Mouse (Mus musculus): ENCODE results near the gene Dennd1a.

Gene Dennd1a

GRCm38 (mm10) chr2:37853878-37854435 lies 433.2 kb downstream of the Dennd1a start:
- no peak for DNase-seq

- no peak for DNase-seq
Observed at GRCm38 (mm10) chr2:37850626-37851025, 436.6 kb downstream of the Dennd1a start.

- DNase-seq = no peak
Observed at GRCm38 (mm10) chr2:37849357-37849756, 437.8 kb downstream of the Dennd1a start.

GRCm38 (mm10) chr2:37842719-37843118 lies 444.5 kb downstream of the Dennd1a start:
- DNase-seq = peak; percentile 31

GRCm38 (mm10) chr2:37842151-37842569 lies 445.0 kb downstream of the Dennd1a start:
- DNase-seq = no peak

GRCm38 (mm10) chr2:37839922-37840321 lies 447.3 kb downstream of the Dennd1a start:
- DNase-seq = no peak

- DNase-seq = no peak
Observed at GRCm38 (mm10) chr2:37838202-37838984, 448.8 kb downstream of the Dennd1a start.

- DNase-seq = no peak
Observed at GRCm38 (mm10) chr2:37837542-37837941, 449.6 kb downstream of the Dennd1a start.

GRCm38 (mm10) chr2:37836926-37837325 lies 450.3 kb downstream of the Dennd1a start:
- no peak for DNase-seq

GRCm38 (mm10) chr2:37832253-37832652 lies 454.9 kb downstream of the Dennd1a start:
- no peak for DNase-seq

GRCm38 (mm10) chr2:37829758-37830275 lies 457.4 kb downstream of the Dennd1a start:
- DNase-seq = no peak

- no peak for DNase-seq
Observed at GRCm38 (mm10) chr2:37823826-37824225, 463.4 kb downstream of the Dennd1a start.

- DNase-seq = no peak
Observed at GRCm38 (mm10) chr2:37822122-37822521, 465.1 kb downstream of the Dennd1a start.

- DNase-seq = no peak
Observed at GRCm38 (mm10) chr2:37819526-37820152, 467.6 kb downstream of the Dennd1a start.

- DNase-seq = no peak
Observed at GRCm38 (mm10) chr2:37818761-37819525, 468.2 kb downstream of the Dennd1a start.

- peak; percentile 79 for DNase-seq
Observed at GRCm38 (mm10) chr2:37815676-37816075, 471.5 kb downstream of the Dennd1a start.

- no peak for DNase-seq
Observed at GRCm38 (mm10) chr2:37814820-37815361, 472.3 kb downstream of the Dennd1a start.

- no peak for DNase-seq
Observed at GRCm38 (mm10) chr2:37812401-37812800, 474.8 kb downstream of the Dennd1a start.

GRCm38 (mm10) chr2:37811682-37812081 lies 475.5 kb downstream of the Dennd1a start:
- DNase-seq = no peak

- peak; percentile 60 for DNase-seq
Observed at GRCm38 (mm10) chr2:37802610-37803212, 484.5 kb downstream of the Dennd1a start.

- DNase-seq = no peak
Observed at GRCm38 (mm10) chr2:37801687-37802086, 485.5 kb downstream of the Dennd1a start.

- no peak for DNase-seq
Observed at GRCm38 (mm10) chr2:37799137-37799536, 488.1 kb downstream of the Dennd1a start.

Data from right cerebral cortex, postnatal 25 days (tissue).